Mouse (Mus musculus): ENCODE results near the gene Trabd2b.

DNA sequence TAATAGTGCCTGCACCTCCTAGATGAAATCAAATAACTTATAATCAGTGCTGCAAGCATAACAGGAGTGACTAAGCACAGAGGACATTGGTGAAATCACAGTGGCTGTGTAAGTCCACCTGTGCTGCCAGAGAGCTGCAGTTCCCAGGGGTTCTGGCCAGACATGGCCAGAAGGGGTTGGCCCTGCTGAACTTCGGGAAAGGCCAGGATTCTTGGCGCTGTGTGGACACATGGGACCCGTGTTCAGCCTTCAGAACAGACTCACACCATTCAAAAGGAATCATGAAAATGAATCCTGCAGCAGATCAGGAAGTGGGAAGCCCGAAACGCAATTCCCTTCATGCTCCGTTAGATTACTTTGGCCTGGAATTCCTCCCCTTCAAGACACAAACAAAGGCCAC is 125.1 kb downstream of the Trabd2b start:
- TF ChIP-seq CTCF (IDR thresholded peaks at IDR 0.05; ENCODE audit: extremely low read depth, insufficient read depth, low read length), result no peak
- TF ChIP-seq POLR2A (IDR thresholded peaks at IDR 0.05; ENCODE audit: extremely low read depth, insufficient read depth, low read length), result no peak

Measured in cortical plate, adult 2 months (tissue).